13 mouse cellular contexts compared by ENCODE assay signal in the genomic region with DNA sequence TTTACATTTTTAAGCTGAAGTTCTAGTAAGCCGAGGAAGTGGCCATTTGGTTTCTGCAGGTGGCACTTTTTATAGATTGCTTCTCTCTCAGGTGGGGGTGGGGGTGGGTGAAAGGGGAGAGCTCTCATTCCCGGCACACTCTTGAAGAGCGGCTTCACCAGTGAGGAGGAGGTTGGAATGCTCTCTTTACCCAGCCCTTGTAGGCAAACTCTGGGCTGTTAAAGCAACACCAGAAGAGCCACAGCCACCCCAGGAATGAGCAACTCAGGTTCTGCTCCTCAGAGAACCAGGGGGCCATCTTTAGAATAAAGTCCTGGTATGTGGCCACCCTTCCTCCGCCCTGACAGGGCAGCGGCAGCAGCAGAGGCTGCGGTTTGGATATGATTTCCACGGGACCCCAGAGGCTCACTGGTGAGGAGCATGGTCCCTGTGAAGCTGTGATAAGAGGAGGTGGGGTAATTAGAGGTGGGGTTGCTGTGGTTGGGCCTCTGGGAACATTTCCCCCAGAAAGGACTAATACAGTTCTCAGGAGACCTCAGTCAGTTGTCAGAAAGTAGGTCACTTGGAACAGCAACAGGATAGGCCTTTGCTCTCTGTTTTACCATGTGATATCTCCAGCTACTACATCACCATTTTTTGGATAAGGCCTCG. TPM values are rescaled to one million over a fixed set of nuclear protein-coding genes. Genes with fewer than 3 reads are reported as not detected.
A peak's percentile ranks its signal among the peaks of the same experiment; 100 is the strongest.
DNase-seq lines count a peak whose midpoint lies in the region; ATAC-seq and TF ChIP-seq lines count a peak whose summit lies in the region.
"Had no signal": no experiment of that assay in that cellular context is flagged by ENCODE, and none has a peak within 500 bp of the region (broad histone marks: within the 10 kb centered on the region; RNA-seq: fewer than 3 reads in every experiment).

No protein-coding gene starts in this region.

- no peak for ATAC-seq in heart, embryonic 11.5 days (replicated peaks; ENCODE audit: insufficient number of reproducible peaks, low FRiP score, low TSS enrichment)
- peak; percentile 76 for ATAC-seq in liver, embryonic 15.5 days (ENCODE audit: insufficient read depth)

- H3K27ac ChIP-seq in heart, embryonic 11.5 days (ENCODE audit: low read depth, low read length), result no peak overlapping the region
- no peak overlapping the region for H3K27ac ChIP-seq in MEL (ENCODE audit: control insufficient read depth, low read depth, low read length)
- H3K27ac ChIP-seq in liver, embryonic 15.5 days (replicated peaks), result peak overlapping the region; percentile 70
- H3K27ac ChIP-seq: embryonic facial prominence, embryonic 12.5 days; hindbrain, embryonic 15.5 days; midbrain, embryonic 12.5 days had no signal

- peaks cover 3% of the 10 kb centered on the region; the same call in 1 of the 2 replicates for H3K9me3 ChIP-seq in heart, embryonic 11.5 days (replicated peaks; ENCODE audit: control insufficient read depth, low read length)
- no peaks in the 10 kb centered on the region for H3K9me3 ChIP-seq in MEL (replicated peaks; ENCODE audit: insufficient read depth, low read length)
- 0 out of 2 replicates have a peak, but pooled peaks cover 4% of the 10 kb centered on the region for H3K9me3 ChIP-seq in liver, embryonic 15.5 days (replicated peaks)
- H3K9me3 ChIP-seq: embryonic facial prominence, embryonic 12.5 days; hindbrain, embryonic 15.5 days had no signal

- no peak overlapping the region for H3K4me2 ChIP-seq in heart, embryonic 11.5 days
- H3K4me2 ChIP-seq in liver, embryonic 15.5 days, result peak overlapping the region; percentile 31
- H3K4me2 ChIP-seq: embryonic facial prominence, embryonic 12.5 days; hindbrain, embryonic 15.5 days; midbrain, embryonic 12.5 days had no signal

- TF ChIP-seq RAD21 in MEL (IDR thresholded peaks at IDR 0.05; ENCODE audit: low read depth, low read length), result no peak

- TF ChIP-seq CTCF in MEL (IDR thresholded peaks at IDR 0.05 in 2 of 3, conservative IDR thresholded peaks at IDR 0.05 in 1 of 3; ENCODE audit: control insufficient read depth in 1 of 3, insufficient read depth in 1 of 3, low read depth in 2 of 3, low read length in 3 of 3, poor library complexity in 1 of 3, severe bottlenecking in 1 of 3), result no peak

- H3K79me2 ChIP-seq in MEL (ENCODE audit: control insufficient read depth, insufficient read depth, low read length, poor library complexity), result no peaks in the 10 kb centered on the region

- H3K27me3 ChIP-seq in heart, embryonic 11.5 days (ENCODE audit: control insufficient read depth, insufficient read depth, low read length), result 0 out of 2 replicates have a peak, but pooled peaks cover 4% of the 10 kb centered on the region
- no peaks in the 10 kb centered on the region for H3K27me3 ChIP-seq in MEL (ENCODE audit: control insufficient read depth in 1 of 2, insufficient read depth in 2 of 2, low read length in 2 of 2)
- H3K27me3 ChIP-seq in liver, embryonic 15.5 days, result no peaks in the 10 kb centered on the region
- H3K27me3 ChIP-seq: hindbrain, embryonic 15.5 days; midbrain, embryonic 12.5 days had no signal

- H3K4me1 ChIP-seq in heart, embryonic 11.5 days (ENCODE audit: control insufficient read depth, insufficient read depth, low read length), result no peaks in the 10 kb centered on the region
- peaks cover 5 to 20% of the 10 kb centered on the region in 2 experiments for H3K4me1 ChIP-seq in MEL (ENCODE audit: control insufficient read depth in 1 of 2, insufficient read depth in 2 of 2, low read length in 2 of 2)
- peaks cover 52% of the 10 kb centered on the region for H3K4me1 ChIP-seq in liver, embryonic 15.5 days (replicated peaks)
- H3K4me1 ChIP-seq: hindbrain, embryonic 15.5 days; midbrain, embryonic 12.5 days had no signal

- H3K9ac ChIP-seq in heart, embryonic 11.5 days (ENCODE audit: low read depth, low read length), result no peak overlapping the region
- H3K9ac ChIP-seq in MEL (ENCODE audit: control insufficient read depth, low read depth, low read length, poor library complexity, severe bottlenecking), result no peak overlapping the region
- no peak overlapping the region for H3K9ac ChIP-seq in liver, embryonic 15.5 days
- H3K9ac ChIP-seq: embryonic facial prominence, embryonic 12.5 days; hindbrain, embryonic 15.5 days; midbrain, embryonic 12.5 days had no signal

- H3K4me3 ChIP-seq in heart, embryonic 11.5 days (ENCODE audit: low read depth, low read length), result no peak overlapping the region
- no peak overlapping the region for H3K4me3 ChIP-seq in MEL (ENCODE audit: control insufficient read depth in 1 of 2, insufficient read depth in 1 of 2, low read depth in 2 of 2, low read length in 2 of 2)
- H3K4me3 ChIP-seq in liver, embryonic 15.5 days (replicated peaks), result no peak overlapping the region
- H3K4me3 ChIP-seq: embryonic facial prominence, embryonic 12.5 days; hindbrain, embryonic 15.5 days; midbrain, embryonic 12.5 days had no signal

- peak; percentile 45 to 68 for DNase-seq in heart, adult 18-20 months
- peak; percentile 77 for DNase-seq in MEL (ENCODE audit: low read depth, low spot score)
- peak; percentile 22 for DNase-seq in lung, postnatal 14 days
- no peak for DNase-seq in left cerebral cortex, adult 8-10 months (ENCODE audit: low spot score in 2 of 2)
- no peak for DNase-seq in T-cell, adult 2 months (ENCODE audit: low spot score)
- DNase-seq in cerebellum, adult 18-20 months, result no peak
- DNase-seq: cerebellum, postnatal 25 days; thymus, adult 2 months had no signal

- WGBS in heart, embryonic 11.5 days (ENCODE audit: insufficient replicate concordance), result 71% methylated on average over 8 of the region's 8 CpGs
- 26% methylated on average over 8 of the region's 8 CpGs for WGBS in liver, embryonic 15.5 days (ENCODE audit: insufficient replicate concordance)

- no peak for TF ChIP-seq POLR2A in MEL (IDR thresholded peaks at IDR 0.05; ENCODE audit: control insufficient read depth in 1 of 2, insufficient read depth in 1 of 2, low read depth in 1 of 2, low read length in 2 of 2, poor library complexity in 1 of 2)

- TF ChIP-seq EP300 in MEL (IDR thresholded peaks at IDR 0.05; ENCODE audit: low read depth in 1 of 2, low read length in 2 of 2), result peak in 1 of 2 experiments; percentile 74; a peak in 3 of 4 replicates

- peaks cover 2% of the 10 kb centered on the region; the same call in 1 of the 2 replicates for H3K36me3 ChIP-seq in heart, embryonic 11.5 days (ENCODE audit: control insufficient read depth, insufficient read depth, low read length)
- peaks cover 0 to 20% of the 10 kb centered on the region in 2 experiments; a peak in 2 of 4 replicates for H3K36me3 ChIP-seq in MEL (ENCODE audit: control insufficient read depth in 1 of 2, insufficient read depth in 2 of 2, low read length in 2 of 2)
- peaks cover 48% of the 10 kb centered on the region for H3K36me3 ChIP-seq in liver, embryonic 15.5 days (replicated peaks)
- H3K36me3 ChIP-seq: hindbrain, embryonic 15.5 days had no signal

TF ChIP-seq in MEL, 35 proteins besides CTCF, POLR2A, EP300 and RAD21:
- no peak for TF ChIP-seq MAFK (IDR thresholded peaks at IDR 0.05; ENCODE audit: borderline replicate concordance, low read depth, low read length)
- TF ChIP-seq SMC3 (IDR thresholded peaks at IDR 0.05; ENCODE audit: low read depth, low read length), result 0 out of 2 replicates have a peak, but pooled peaks have one; percentile 8
- TF ChIP-seq CHD2 (IDR thresholded peaks at IDR 0.05; ENCODE audit: low read length), result no peak
- no peak for TF ChIP-seq E2F4 (IDR thresholded peaks at IDR 0.05; ENCODE audit: borderline replicate concordance, low read depth, low read length)
- peak; percentile 70; the same call in 1 of the 2 replicates for TF ChIP-seq ETS1 (IDR thresholded peaks at IDR 0.05; ENCODE audit: low read depth, low read length)
- peak; percentile 85 for TF ChIP-seq TAL1 (IDR thresholded peaks at IDR 0.05; ENCODE audit: low read length)
- TF ChIP-seq GATA1 (IDR thresholded peaks at IDR 0.05; ENCODE audit: low read depth, low read length), result peak; percentile 35; the same call in 1 of the 2 replicates
- peak; percentile 81 for TF ChIP-seq RCOR1 (IDR thresholded peaks at IDR 0.05; ENCODE audit: low read depth, low read length)
- TF ChIP-seq TCF12 (IDR thresholded peaks at IDR 0.05; ENCODE audit: low read depth, low read length), result peak; percentile 69
- peak; percentile 26; the same call in 1 of the 2 replicates for TF ChIP-seq SIN3A (IDR thresholded peaks at IDR 0.05; ENCODE audit: low read length)
- no peak for TF ChIP-seq JUND (IDR thresholded peaks at IDR 0.05; ENCODE audit: low read depth, low read length)
- TF ChIP-seq BHLHE40 (IDR thresholded peaks at IDR 0.05; ENCODE audit: borderline replicate concordance, low read depth, low read length), result 0 out of 2 replicates have a peak, but pooled peaks have one; percentile 48
- TF ChIP-seq MXI1 (IDR thresholded peaks at IDR 0.05; ENCODE audit: low read depth, low read length), result peak; percentile 19; the same call in 1 of the 2 replicates

RNA-seq across cellular contexts. Expression of a gene that starts 25.7 kb away (rescaled TPM):
- 100 to 1,000 TPM; 431 to 565 TPM for total RNA-seq in heart, adult 18-20 months (2021)
- 408 and 438 TPM in 2 replicates for polyA plus RNA-seq in heart, embryonic 11.5 days (2014; fragmentation: Nextera tagmentation; extraction: Ambion mirVana)
- total RNA-seq in MEL (2012; rRNA removed), result 2,001 and 2,111 TPM in 2 replicates
- polyA plus RNA-seq in MEL (2012; ENCODE audit: insufficient read depth in 1 of 2, insufficient read length in 2 of 2, low read depth in 1 of 2, low replicate concordance in 2 of 2, missing spikeins in 1 of 2), result 100 to 1,000 TPM in 1 of 2 experiments, not detected in 1; 848 TPM
- 238 and 288 TPM in 2 replicates for polyA plus RNA-seq in liver, embryonic 15.5 days (2015; fragmentation: Nextera tagmentation; extraction: Ambion mirVana)
- total RNA-seq in left cerebral cortex, adult 8-10 months (2022), result 100 to 1,000 TPM; 546 to 598 (median 563) TPM

Comparison
In these comparisons a context has a peak if more than half of its experiments do, and no peak if none do; other contexts are left out.
1. DNase-seq: peak in heart, adult 18-20 months (2 of 2), MEL (single experiment) and lung, postnatal 14 days (single experiment); none in left cerebral cortex, adult 8-10 months (0 of 2), T-cell, adult 2 months (single experiment) and cerebellum, adult 18-20 months (0 of 2).